Mouse (Mus musculus) stomach, embryonic 14.5 days (tissue): ENCODE data around the gene Gcg. TPM values are rescaled to one million over a fixed set of nuclear protein-coding genes. Genes with fewer than 3 reads are reported as not detected.

Source experiments
- ATAC-seq: fragments of 200-750 bp; cut with Nextera tagmentation; 2 replicates; pipeline ENCODE4 v1.8.0; 2017; ENCODE audit warnings: low read depth, moderate TSS enrichment; ENCODE audit not compliant: insufficient number of reproducible peaks, insufficient read depth, low FRiP score
- H3K27ac ChIP-seq: fragments of 300-500 bp; sonication (generic); 2 replicates; pipeline ENCODE4 v1.5.1; 2014; ENCODE audit warnings: mild to moderate bottlenecking, low read length, moderate library complexity, mixed read lengths
- H3K27me3 ChIP-seq: fragments of 300-500 bp; sonication (generic); 2 replicates; pipeline ENCODE4 v1.6.1; 2014; ENCODE audit warnings: low read length, control low read depth, mixed read lengths; ENCODE audit not compliant: control insufficient read depth, insufficient read depth
- H3K36me3 ChIP-seq: fragments of 300-500 bp; sonication (generic); 2 replicates; pipeline ENCODE4 v1.6.1; 2014; ENCODE audit warnings: mild to moderate bottlenecking, control low read depth, low read length, moderate library complexity, mixed read lengths; ENCODE audit not compliant: control insufficient read depth, insufficient read depth
- H3K4me1 ChIP-seq: fragments of 300-500 bp; sonication (generic); 2 replicates; pipeline ENCODE4 v1.6.1; 2014; ENCODE audit warnings: low read length, control low read depth, mixed read lengths; ENCODE audit not compliant: control insufficient read depth, insufficient read depth
- H3K4me2 ChIP-seq: fragments of 300-500 bp; sonication (generic); replicated peaks from 2 replicates; pipeline ENCODE4 v1.6.1; 2014; ENCODE audit warnings: low read depth, low read length, control low read depth
- H3K4me3 ChIP-seq: fragments of 300-500 bp; sonication (generic); 2 replicates; pipeline ENCODE4 v1.5.1; 2014; ENCODE audit warnings: low read depth, low read length, control low read depth
- H3K9ac ChIP-seq: fragments of 300-500 bp; sonication (generic); replicated peaks from 2 replicates; pipeline ENCODE4 v1.6.1; 2014; ENCODE audit warnings: low read depth, mild to moderate bottlenecking, control low read depth, low read length, moderate library complexity, mixed read lengths
- H3K9me3 ChIP-seq: fragments of 300-500 bp; sonication (generic); 2 replicates; pipeline ENCODE4 v1.6.1; 2016; ENCODE audit warnings: low read depth, low read length, control low read depth; ENCODE audit not compliant: control insufficient read depth
- WGBS: fragments of 180-500 bp; shearing (Covaris S2); extraction: QIAGEN DNeasy Blood & Tissue Kit; methylation state at CpG from one replicate; pipeline ENCODE4 v1.1.7; 2014; 5-methylcytosine and 5-hydroxymethylcytosine counted together
- polyA plus RNA-seq: library from polyadenylated mRNA; unstranded; fragments of >200 nt; fragmentation: Nextera tagmentation; extraction: Ambion mirVana; gene quantifications from 2 replicates; pipeline ENCODE4 v1.2.1, GENCODE M21; 2014

Gene Gcg
- polyA plus RNA-seq, 1 experiment from 2014 or later = 1.7 TPM

GRCm38 (mm10) chr2:62454991-62455390 lies 28.5 kb downstream of the Gcg start:
- H3K4me3 ChIP-seq = no peak overlapping the region
- no peak for ATAC-seq
- H3K4me2 ChIP-seq = no peak overlapping the region
- H3K4me1 ChIP-seq = no peaks in the 10 kb centered on the region
- WGBS = 84% methylated on average over 11 of the region's 11 CpGs
- H3K36me3 ChIP-seq = no peaks in the 10 kb centered on the region
- H3K27me3 ChIP-seq = no peaks in the 10 kb centered on the region
- H3K9me3 ChIP-seq = no peaks in the 10 kb centered on the region
- no peak overlapping the region for H3K9ac ChIP-seq
- H3K27ac ChIP-seq = no peak overlapping the region

GRCm38 (mm10) chr2:62454033-62454432 lies 29.4 kb downstream of the Gcg start:
- Histone ChIP-seq H3K9ac (no peak overlapping the region), H3K27ac (no peak overlapping the region), H3K4me1 (no peaks in the 10 kb centered on the region), H3K4me3 (no peak overlapping the region), H3K27me3 (no peaks in the 10 kb centered on the region), H3K9me3 (no peaks in the 10 kb centered on the region), H3K36me3 (no peaks in the 10 kb centered on the region), H3K4me2 (no peak overlapping the region)
- no peak for ATAC-seq
- WGBS = 81% methylated on average over 6 of the region's 6 CpGs

GRCm38 (mm10) chr2:62450364-62450763 lies 33.1 kb downstream of the Gcg start:
- no peak overlapping the region for H3K4me3 ChIP-seq
- no peak for ATAC-seq
- WGBS = 86% methylated on average over 6 of the region's 6 CpGs
- no peaks in the 10 kb centered on the region for H3K36me3 ChIP-seq
- H3K27ac ChIP-seq = no peak overlapping the region
- H3K4me2 ChIP-seq = no peak overlapping the region
- no peaks in the 10 kb centered on the region for H3K9me3 ChIP-seq
- H3K4me1 ChIP-seq = no peaks in the 10 kb centered on the region
- H3K9ac ChIP-seq = no peak overlapping the region
- H3K27me3 ChIP-seq = no peaks in the 10 kb centered on the region

DNA sequence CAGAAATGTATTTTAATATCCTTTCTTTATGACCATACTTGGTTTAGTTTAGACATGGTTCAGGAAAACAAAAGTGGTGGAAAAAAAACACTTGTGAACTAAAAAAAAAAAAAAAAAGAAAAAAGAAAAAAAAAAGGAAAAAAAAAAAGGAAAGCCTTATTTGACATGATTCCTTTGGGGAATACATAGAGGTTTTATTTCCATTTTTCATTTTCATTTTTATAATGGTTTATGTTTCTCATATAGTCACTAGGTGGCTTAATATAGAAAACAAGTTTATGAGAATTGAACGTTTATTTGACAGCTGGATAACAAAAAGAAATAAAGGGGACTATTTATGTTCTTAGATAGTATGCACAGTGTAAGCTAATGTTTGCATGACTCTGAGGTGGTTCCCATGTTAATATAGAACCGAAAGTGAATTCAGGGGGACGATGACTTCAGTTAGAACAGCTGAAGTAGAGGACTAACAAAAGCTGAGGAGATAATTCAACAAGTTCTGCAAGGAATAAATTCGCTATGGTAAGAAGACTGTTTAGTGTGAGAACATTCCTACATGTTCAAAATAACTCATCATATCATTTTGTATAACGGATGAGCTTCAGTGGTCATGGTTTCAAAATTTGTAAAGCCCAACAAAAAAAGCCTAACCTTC lies 33.6 kb downstream of the Gcg start:
- H3K4me2 ChIP-seq = no peak overlapping the region
- 71% methylated on average over 5 of the region's 5 CpGs for WGBS
- H3K27ac ChIP-seq = no peak overlapping the region
- H3K27me3 ChIP-seq = no peaks in the 10 kb centered on the region
- no peak for ATAC-seq
- H3K4me1 ChIP-seq = no peaks in the 10 kb centered on the region
- H3K9me3 ChIP-seq = no peaks in the 10 kb centered on the region
- H3K9ac ChIP-seq = no peak overlapping the region
- H3K4me3 ChIP-seq = no peak overlapping the region
- H3K36me3 ChIP-seq = no peaks in the 10 kb centered on the region

GRCm38 (mm10) chr2:62440802-62441544 lies 42.5 kb downstream of the Gcg start:
- H3K9me3 ChIP-seq = no peaks in the 10 kb centered on the region
- H3K9ac ChIP-seq = no peak overlapping the region
- H3K4me2 ChIP-seq = peak overlapping the region; percentile 13; the same call in 1 of the 2 replicates
- no peak overlapping the region for H3K27ac ChIP-seq
- no peaks in the 10 kb centered on the region for H3K4me1 ChIP-seq
- H3K36me3 ChIP-seq = no peaks in the 10 kb centered on the region
- peak; percentile 61; the same call in 1 of the 2 replicates for ATAC-seq
- 62% methylated on average over 13 of the region's 13 CpGs for WGBS
- H3K27me3 ChIP-seq = no peaks in the 10 kb centered on the region
- H3K4me3 ChIP-seq = no peak overlapping the region

- WGBS = 88% methylated on average over 4 of the region's 4 CpGs
Observed at GRCm38 (mm10) chr2:62440083-62440482, 43.4 kb downstream of the Gcg start.

GRCm38 (mm10) chr2:62431245-62431795 lies 52.1 kb downstream of the Gcg start:
- no peak overlapping the region for H3K9ac ChIP-seq
- ATAC-seq = no peak

More at GRCm38 (mm10) chr2:62440083-62440482, 43.4 kb downstream of the Gcg start:
- H3K9me3 ChIP-seq = no peaks in the 10 kb centered on the region
- ATAC-seq = no peak
- H3K36me3 ChIP-seq = no peaks in the 10 kb centered on the region
- H3K27ac ChIP-seq = no peak overlapping the region
- no peaks in the 10 kb centered on the region for H3K27me3 ChIP-seq
- H3K4me2 ChIP-seq = no peak overlapping the region
- no peak overlapping the region for H3K4me3 ChIP-seq
- H3K4me1 ChIP-seq = no peaks in the 10 kb centered on the region
- H3K9ac ChIP-seq = no peak overlapping the region

DNA sequence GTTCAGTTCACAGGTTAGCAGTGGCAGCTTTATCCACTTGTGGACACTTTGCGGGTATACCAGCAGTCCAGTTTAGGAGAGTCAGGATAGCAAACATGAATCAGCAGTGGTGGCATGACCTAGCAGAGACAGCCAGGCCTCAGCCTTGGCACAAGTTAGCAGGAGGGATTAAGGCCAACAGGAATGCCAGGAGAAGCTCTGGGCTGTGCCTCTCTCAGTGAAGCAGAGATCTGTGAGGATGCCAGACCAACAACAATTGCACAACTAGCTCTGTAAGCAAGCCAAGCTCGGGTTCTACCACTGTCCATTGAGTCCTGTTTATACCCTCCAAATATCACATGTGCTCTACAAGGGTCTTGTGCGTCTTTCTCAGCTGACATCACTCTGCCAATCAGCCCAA lies 57.5 kb downstream of the Gcg start:
- no peak overlapping the region for H3K4me3 ChIP-seq
- no peak for ATAC-seq
- no peaks in the 10 kb centered on the region for H3K9me3 ChIP-seq
- no peak overlapping the region for H3K4me2 ChIP-seq
- 90% methylated on average over 3 of the region's 3 CpGs for WGBS
- H3K27me3 ChIP-seq = no peaks in the 10 kb centered on the region
- no peak overlapping the region for H3K27ac ChIP-seq
- H3K4me1 ChIP-seq = no peaks in the 10 kb centered on the region
- no peak overlapping the region for H3K9ac ChIP-seq
- no peaks in the 10 kb centered on the region for H3K36me3 ChIP-seq

More at GRCm38 (mm10) chr2:62431245-62431795, 52.1 kb downstream of the Gcg start:
- 84% methylated on average over 8 of the region's 8 CpGs for WGBS
- no peak overlapping the region for H3K4me2 ChIP-seq
- H3K4me1 ChIP-seq = no peaks in the 10 kb centered on the region
- H3K9me3 ChIP-seq = no peaks in the 10 kb centered on the region
- no peak overlapping the region for H3K27ac ChIP-seq
- no peaks in the 10 kb centered on the region for H3K36me3 ChIP-seq
- H3K27me3 ChIP-seq = no peaks in the 10 kb centered on the region
- no peak overlapping the region for H3K4me3 ChIP-seq
